Mouse (Mus musculus): ENCODE results near the gene Trpv6. TPM values are rescaled to one million over a fixed set of nuclear protein-coding genes. Genes with fewer than 3 reads are reported as not detected.

Trpv6 gene
- polyA plus RNA-seq, 1 experiment: 0.26 TPM

- Histone ChIP-seq H3K27ac (ENCODE audit: insufficient read depth, low read length) (no peak overlapping the region), H3K27me3 (ENCODE audit: control insufficient read depth, insufficient read depth, low read length) (no peaks in the 10 kb centered on the region)
- DNase-seq: no peak
Observed at GRCm38 (mm10) chr6:41658487-41658886, 22.3 kb upstream of the Trpv6 start.

DNA sequence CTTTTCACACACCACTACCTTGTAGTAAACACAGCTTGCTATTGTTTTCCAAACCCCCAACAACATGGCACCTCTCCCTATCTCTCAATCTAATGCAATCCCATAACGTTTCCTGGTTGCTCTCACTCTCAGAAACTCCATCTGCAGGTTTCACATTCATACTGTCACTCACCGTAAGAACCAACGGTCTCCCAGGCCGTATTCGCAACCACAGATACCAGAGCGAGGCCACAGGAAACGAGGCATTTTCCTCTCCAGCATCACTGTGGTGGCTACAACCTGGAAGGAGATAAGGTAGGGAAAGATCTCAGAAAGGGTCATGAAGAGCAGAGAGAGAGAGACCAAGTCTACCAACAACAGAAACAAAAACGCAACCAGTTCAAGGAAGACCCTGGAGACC, 18.4 kb upstream of the Trpv6 start:
- Histone ChIP-seq H3K4me1 (ENCODE audit: control insufficient read depth, insufficient read depth, low read length) (no peaks in the 10 kb centered on the region), H3K27me3 (ENCODE audit: control insufficient read depth, insufficient read depth, low read length) (no peaks in the 10 kb centered on the region), H3K27ac (ENCODE audit: insufficient read depth, low read length) (no peak overlapping the region), H3K4me3 (replicated peaks; ENCODE audit: insufficient read depth, low read depth, low read length) (no peak overlapping the region)
- no peak for DNase-seq
- TF ChIP-seq CTCF (IDR thresholded peaks at IDR 0.05; ENCODE audit: borderline replicate concordance, insufficient read depth, low read depth, low read length) (no peak), POLR2A (IDR thresholded peaks at IDR 0.05; ENCODE audit: borderline replicate concordance, insufficient read depth, low read length) (no peak)
- 86% methylated on average over 8 of the region's 8 CpGs for WGBS

More at GRCm38 (mm10) chr6:41658487-41658886, 22.3 kb upstream of the Trpv6 start:
- Histone ChIP-seq H3K4me1 (ENCODE audit: control insufficient read depth, insufficient read depth, low read length) (no peaks in the 10 kb centered on the region), H3K4me3 (replicated peaks; ENCODE audit: insufficient read depth, low read depth, low read length) (no peak overlapping the region)
- 77% methylated on average over 1 of the region's 1 CpGs for WGBS
- TF ChIP-seq CTCF (IDR thresholded peaks at IDR 0.05; ENCODE audit: borderline replicate concordance, insufficient read depth, low read depth, low read length): no peak
- TF ChIP-seq POLR2A (IDR thresholded peaks at IDR 0.05; ENCODE audit: borderline replicate concordance, insufficient read depth, low read length): no peak

DNA sequence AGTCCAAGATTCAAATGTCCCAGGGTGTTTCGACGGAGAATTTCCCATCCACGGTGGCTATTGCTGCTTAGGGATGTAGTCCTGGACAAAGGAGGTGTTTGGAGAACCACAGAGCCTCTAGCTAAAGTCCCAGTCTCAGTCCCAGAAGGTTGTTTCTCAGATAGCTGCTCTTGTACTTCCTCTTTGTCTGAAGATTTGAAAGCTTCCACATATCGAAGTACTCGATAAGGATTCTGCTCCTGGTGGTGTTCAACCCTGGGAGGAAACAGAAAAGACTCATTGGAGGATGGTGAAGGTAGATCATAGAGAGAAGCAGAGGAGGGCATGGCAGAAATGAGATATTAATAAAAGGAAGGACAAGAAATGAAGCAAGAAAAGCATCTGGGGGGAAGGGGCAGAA, 17.0 kb upstream of the Trpv6 start:
- 91% methylated on average over 5 of the region's 5 CpGs for WGBS
- Histone ChIP-seq H3K4me1 (ENCODE audit: control insufficient read depth, insufficient read depth, low read length) (no peaks in the 10 kb centered on the region), H3K4me3 (replicated peaks; ENCODE audit: insufficient read depth, low read depth, low read length) (no peak overlapping the region), H3K27me3 (ENCODE audit: control insufficient read depth, insufficient read depth, low read length) (no peaks in the 10 kb centered on the region), H3K27ac (ENCODE audit: insufficient read depth, low read length) (no peak overlapping the region)
- no peak for TF ChIP-seq POLR2A (IDR thresholded peaks at IDR 0.05; ENCODE audit: borderline replicate concordance, insufficient read depth, low read length)
- no peak for TF ChIP-seq CTCF (IDR thresholded peaks at IDR 0.05; ENCODE audit: borderline replicate concordance, insufficient read depth, low read depth, low read length)
- DNase-seq: no peak

DNA sequence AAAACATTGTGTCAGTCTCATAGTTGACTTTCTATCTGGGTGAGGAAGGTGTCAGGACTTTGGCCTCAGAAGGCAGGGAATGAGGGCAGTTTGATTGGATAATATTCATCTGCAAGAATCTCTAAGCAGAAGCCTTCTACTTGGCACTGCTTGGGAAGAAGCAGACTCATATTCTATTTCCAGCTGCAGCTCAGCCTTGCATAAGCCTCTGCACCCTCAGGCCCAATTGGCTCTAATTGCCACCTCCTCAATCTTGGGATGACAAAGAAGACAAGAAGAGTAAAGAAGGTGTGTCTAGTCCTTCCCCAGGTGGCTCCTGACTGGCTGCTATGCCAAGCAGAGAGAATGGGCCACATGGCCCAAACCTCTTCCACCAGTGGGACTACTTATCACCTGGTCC, 10.5 kb upstream of the Trpv6 start:
- Histone ChIP-seq H3K27me3 (ENCODE audit: control insufficient read depth, insufficient read depth, low read length) (no peaks in the 10 kb centered on the region), H3K27ac (ENCODE audit: insufficient read depth, low read length) (no peak overlapping the region), H3K4me3 (replicated peaks; ENCODE audit: insufficient read depth, low read depth, low read length) (no peak overlapping the region), H3K4me1 (ENCODE audit: control insufficient read depth, insufficient read depth, low read length) (no peaks in the 10 kb centered on the region)
- no peak for TF ChIP-seq CTCF (IDR thresholded peaks at IDR 0.05; ENCODE audit: borderline replicate concordance, insufficient read depth, low read depth, low read length)
- no peak for TF ChIP-seq POLR2A (IDR thresholded peaks at IDR 0.05; ENCODE audit: borderline replicate concordance, insufficient read depth, low read length)
- no peak for DNase-seq

- no peaks in the 10 kb centered on the region for H3K4me1 ChIP-seq (ENCODE audit: control insufficient read depth, insufficient read depth, low read length)
- H3K27ac ChIP-seq (ENCODE audit: insufficient read depth, low read length): no peak overlapping the region
- WGBS: 63% methylated on average over 3 of the region's 3 CpGs
- no peaks in the 10 kb centered on the region for H3K27me3 ChIP-seq (ENCODE audit: control insufficient read depth, insufficient read depth, low read length)
- TF ChIP-seq CTCF (IDR thresholded peaks at IDR 0.05; ENCODE audit: borderline replicate concordance, insufficient read depth, low read depth, low read length): no peak
- no peak for TF ChIP-seq POLR2A (IDR thresholded peaks at IDR 0.05; ENCODE audit: borderline replicate concordance, insufficient read depth, low read length)
- H3K4me3 ChIP-seq (replicated peaks; ENCODE audit: insufficient read depth, low read depth, low read length): no peak overlapping the region
- DNase-seq: no peak
Observed at GRCm38 (mm10) chr6:41646220-41646619, 10.0 kb upstream of the Trpv6 start.

DNA sequence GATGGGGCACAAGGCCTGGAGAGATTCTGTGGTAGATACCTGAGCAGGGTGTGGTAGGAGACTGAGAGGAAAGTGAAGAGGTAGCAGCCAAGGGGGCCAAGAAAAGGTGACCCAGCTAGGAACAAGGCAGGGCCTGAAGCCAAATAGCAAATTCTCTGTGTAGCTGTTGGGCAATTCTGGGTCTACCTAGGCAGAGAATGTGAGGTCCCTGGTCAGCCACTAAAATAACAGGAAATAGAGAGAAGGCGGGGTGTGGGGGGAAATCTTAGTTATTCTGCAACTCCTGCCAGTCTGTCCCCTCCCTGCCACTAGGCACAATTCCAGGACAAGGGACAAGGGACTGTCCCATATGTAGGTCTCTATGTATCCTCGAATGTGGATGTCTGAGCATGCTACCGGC, 7.0 kb upstream of the Trpv6 start:
- 89% methylated on average over 3 of the region's 3 CpGs for WGBS
- Histone ChIP-seq H3K27ac (ENCODE audit: insufficient read depth, low read length) (no peak overlapping the region), H3K27me3 (ENCODE audit: control insufficient read depth, insufficient read depth, low read length) (no peaks in the 10 kb centered on the region), H3K4me3 (replicated peaks; ENCODE audit: insufficient read depth, low read depth, low read length) (no peak overlapping the region), H3K4me1 (ENCODE audit: control insufficient read depth, insufficient read depth, low read length) (no peaks in the 10 kb centered on the region)
- TF ChIP-seq POLR2A (IDR thresholded peaks at IDR 0.05; ENCODE audit: borderline replicate concordance, insufficient read depth, low read length) (no peak), CTCF (IDR thresholded peaks at IDR 0.05; ENCODE audit: borderline replicate concordance, insufficient read depth, low read depth, low read length) (no peak)
- DNase-seq: no peak

- TF ChIP-seq POLR2A (IDR thresholded peaks at IDR 0.05; ENCODE audit: borderline replicate concordance, insufficient read depth, low read length): no peak
- no peak for TF ChIP-seq CTCF (IDR thresholded peaks at IDR 0.05; ENCODE audit: borderline replicate concordance, insufficient read depth, low read depth, low read length)
- DNase-seq: no peak
- 91% methylated on average over 4 of the region's 4 CpGs for WGBS
- Histone ChIP-seq H3K27me3 (ENCODE audit: control insufficient read depth, insufficient read depth, low read length) (no peaks in the 10 kb centered on the region), H3K27ac (ENCODE audit: insufficient read depth, low read length) (no peak overlapping the region), H3K4me1 (ENCODE audit: control insufficient read depth, insufficient read depth, low read length) (no peaks in the 10 kb centered on the region), H3K4me3 (replicated peaks; ENCODE audit: insufficient read depth, low read depth, low read length) (no peak overlapping the region)
Observed at GRCm38 (mm10) chr6:41642765-41643164, 6.6 kb upstream of the Trpv6 start.

DNA sequence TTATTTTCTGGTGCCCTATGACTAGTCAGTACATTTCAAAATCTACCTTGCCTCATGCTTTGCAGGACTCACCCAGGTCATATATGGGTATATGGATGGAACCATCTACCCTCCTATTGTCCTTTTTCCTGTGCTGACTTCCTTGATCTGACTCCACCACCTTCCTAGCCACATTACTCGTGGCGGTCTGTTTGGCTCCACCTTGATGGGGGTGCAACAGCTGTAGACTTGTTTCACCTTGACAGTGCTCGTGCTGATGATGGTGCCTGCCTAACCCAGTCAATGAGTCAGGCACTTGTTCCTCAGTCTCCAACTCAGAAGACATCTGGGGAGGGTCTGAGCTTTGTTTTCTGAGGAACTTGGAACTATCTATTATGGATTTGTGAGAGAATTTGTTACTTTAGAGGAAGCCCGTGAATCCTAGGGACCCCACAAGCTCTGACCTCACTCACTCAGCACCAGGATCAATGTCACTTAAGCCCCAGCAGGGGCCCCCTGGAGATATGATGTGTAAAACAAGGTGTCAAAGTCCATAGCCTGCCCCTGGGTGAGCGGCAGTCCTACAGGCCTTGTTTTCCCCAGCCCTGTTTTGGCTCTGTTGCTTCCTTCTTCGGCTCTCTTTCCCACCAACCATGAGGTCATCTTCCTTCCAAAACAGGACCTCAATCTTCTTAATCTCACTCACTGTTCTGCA, 5.1 kb upstream of the Trpv6 start:
- H3K4me3 ChIP-seq (replicated peaks; ENCODE audit: insufficient read depth, low read depth, low read length): no peak overlapping the region
- 85% methylated on average over 6 of the region's 6 CpGs for WGBS
- no peak overlapping the region for H3K27ac ChIP-seq (ENCODE audit: insufficient read depth, low read length)

More for the DNA sequence above, 5.1 kb upstream of the Trpv6 start:
- no peaks in the 10 kb centered on the region for H3K27me3 ChIP-seq (ENCODE audit: control insufficient read depth, insufficient read depth, low read length)
- TF ChIP-seq POLR2A (IDR thresholded peaks at IDR 0.05; ENCODE audit: borderline replicate concordance, insufficient read depth, low read length) (no peak), CTCF (IDR thresholded peaks at IDR 0.05; ENCODE audit: borderline replicate concordance, insufficient read depth, low read depth, low read length) (no peak)
- DNase-seq: no peak
- H3K4me1 ChIP-seq (ENCODE audit: control insufficient read depth, insufficient read depth, low read length): no peaks in the 10 kb centered on the region
